Mouse (Mus musculus) liver, adult 2 months (tissue): ENCODE measurements around the gene Plekha4.

ENCODE experiments used
- CTCF ChIP-seq: fragments of 200-500 bp; IDR thresholded peaks from 2 replicates; pipeline ENCODE4 v1.5.1; 2011; ENCODE audit warnings: low read depth, low read length, control low read depth
- POLR2A ChIP-seq: fragments of 200-500 bp; IDR thresholded peaks from 2 replicates; pipeline ENCODE4 v1.6.1; 2011; ENCODE audit warnings: low read length, control low read depth; ENCODE audit not compliant: insufficient read depth; ENCODE audit errors: extremely low read depth

DNA sequence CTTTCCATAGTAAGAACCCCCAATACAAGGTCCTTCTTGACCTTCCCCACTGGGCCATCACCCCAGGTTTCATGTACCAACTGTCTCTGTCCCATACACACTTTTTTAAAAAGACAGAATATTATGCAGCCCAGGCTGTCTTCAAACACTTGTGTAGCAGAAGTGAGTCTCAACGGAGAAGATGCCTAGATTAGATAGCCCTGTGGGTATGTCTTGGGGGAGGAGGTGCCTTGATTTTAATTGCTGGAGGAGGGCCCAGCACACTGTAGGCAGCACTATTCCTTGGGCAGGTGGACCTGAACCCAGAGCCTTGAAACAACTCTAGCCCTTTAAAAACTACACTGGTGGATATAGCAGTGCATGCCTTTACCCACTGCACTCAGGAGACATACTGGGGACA is 44.0 kb upstream of the Plekha4 start:
- no peak for TF ChIP-seq CTCF
- TF ChIP-seq POLR2A = no peak
